Mouse (Mus musculus) megakaryocyte progenitor cell, adult 5-6 weeks (primary cell): ENCODE measurements around the gene Xrcc5. TPM values are rescaled to one million over a fixed set of nuclear protein-coding genes. Genes with fewer than 3 reads are reported as not detected.
A peak's percentile ranks its signal among the peaks of the same experiment; 100 is the strongest.

Source experiments
- ATAC-seq: replicated peaks from 2 replicates; pipeline ENCODE4 v1.8.0; 2016; ENCODE audit warnings: mild to moderate bottlenecking, moderate TSS enrichment, inconsistent platforms; ENCODE audit not compliant: poor library complexity
- total RNA-seq, 2 experiments: library from RNA; stranded (forward) in 1 of 2; stranded (reverse) in 1 of 2; fragments of 157-497, 149-512 nt in 1 of 2; fragments of 200-1000 nt in 1 of 2; gene quantifications; 2 replicates each; pipeline versions ENCODE4 v1.2.3 to v1.2.4; 2015 to 2017

Xrcc5 gene
- total RNA-seq, 2 experiments from 2014 or later, result 11.6 to 12.4 TPM

DNA sequence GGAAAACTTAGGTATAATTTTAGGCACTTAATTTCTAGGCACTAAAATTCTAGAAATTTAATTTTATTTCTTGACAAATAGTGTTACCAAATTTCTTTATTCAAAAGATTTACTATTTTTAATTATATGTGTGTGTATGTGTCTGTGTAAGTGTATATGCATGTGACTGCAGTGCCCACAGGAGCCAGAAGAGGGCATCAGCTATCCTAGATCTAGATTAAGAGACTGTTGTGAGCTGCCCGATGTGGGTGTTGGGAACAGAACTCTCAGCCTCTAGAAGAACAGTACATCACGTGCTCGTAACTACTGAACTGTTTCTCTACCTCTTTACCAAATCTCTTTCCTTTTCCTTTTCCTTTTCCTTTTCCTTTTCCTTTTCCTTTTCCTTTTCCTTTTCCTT is 73.3 kb downstream of the Xrcc5 start:
- no peak for ATAC-seq

DNA sequence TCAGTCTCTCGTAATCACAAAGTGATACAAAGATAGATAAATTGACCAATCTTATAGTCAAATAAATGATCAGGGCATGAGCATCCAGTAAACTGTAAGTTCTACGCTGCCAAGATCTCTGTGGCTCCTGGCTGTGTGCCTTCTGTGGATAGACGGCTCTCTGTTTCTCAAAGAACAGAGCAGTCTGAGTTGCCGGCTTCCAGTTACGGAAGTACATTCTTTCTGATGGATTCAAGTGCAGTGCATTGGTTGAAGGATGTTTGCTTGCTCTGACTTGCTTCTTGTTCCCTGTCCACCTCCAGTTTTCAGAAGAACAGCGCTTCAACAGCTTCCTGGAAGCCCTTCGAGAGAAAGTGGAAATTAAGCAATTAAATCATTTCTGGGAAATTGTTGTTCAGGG is 75.8 kb downstream of the Xrcc5 start:
- no peak for ATAC-seq

DNA sequence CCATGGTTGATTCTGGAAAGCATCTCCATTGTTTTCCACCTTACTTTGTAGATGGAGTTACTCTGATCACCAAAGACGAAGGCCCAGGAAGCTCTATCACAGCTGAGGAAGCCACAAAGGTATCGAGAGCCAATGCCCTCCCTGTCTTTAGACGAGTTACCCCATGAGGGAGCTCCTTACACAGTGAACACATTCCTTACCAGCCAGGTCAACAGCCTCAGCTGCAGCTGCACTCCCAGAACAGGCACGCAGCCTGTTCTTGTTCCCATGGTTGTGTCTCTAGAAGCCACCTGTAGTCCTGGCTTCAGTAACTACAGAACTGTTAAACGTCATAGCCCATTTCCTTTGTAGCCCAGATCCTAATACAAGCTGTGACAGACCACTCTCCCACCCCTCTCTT is 76.4 kb downstream of the Xrcc5 start:
- ATAC-seq, result no peak

DNA sequence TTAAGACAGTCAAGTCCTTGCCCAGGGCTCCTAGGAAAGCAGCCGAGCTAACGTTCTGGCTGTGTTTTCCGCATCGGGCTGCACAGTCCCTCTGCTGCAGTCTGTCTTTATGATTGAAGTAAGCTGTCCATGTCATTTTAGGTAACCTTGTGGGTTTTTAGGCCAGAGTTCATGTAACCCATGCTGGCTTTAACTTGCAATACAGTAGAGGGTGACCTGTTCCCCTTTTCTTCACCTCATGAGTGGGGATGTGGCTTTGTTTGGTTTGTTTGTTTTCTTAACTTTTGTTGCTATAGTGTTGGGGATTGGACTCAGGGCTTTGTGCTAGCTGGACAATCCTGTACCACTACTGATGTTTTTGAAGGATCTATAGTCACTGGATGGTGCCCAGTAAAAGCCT is 83.2 kb downstream of the Xrcc5 start:
- ATAC-seq, result peak; percentile 71

DNA sequence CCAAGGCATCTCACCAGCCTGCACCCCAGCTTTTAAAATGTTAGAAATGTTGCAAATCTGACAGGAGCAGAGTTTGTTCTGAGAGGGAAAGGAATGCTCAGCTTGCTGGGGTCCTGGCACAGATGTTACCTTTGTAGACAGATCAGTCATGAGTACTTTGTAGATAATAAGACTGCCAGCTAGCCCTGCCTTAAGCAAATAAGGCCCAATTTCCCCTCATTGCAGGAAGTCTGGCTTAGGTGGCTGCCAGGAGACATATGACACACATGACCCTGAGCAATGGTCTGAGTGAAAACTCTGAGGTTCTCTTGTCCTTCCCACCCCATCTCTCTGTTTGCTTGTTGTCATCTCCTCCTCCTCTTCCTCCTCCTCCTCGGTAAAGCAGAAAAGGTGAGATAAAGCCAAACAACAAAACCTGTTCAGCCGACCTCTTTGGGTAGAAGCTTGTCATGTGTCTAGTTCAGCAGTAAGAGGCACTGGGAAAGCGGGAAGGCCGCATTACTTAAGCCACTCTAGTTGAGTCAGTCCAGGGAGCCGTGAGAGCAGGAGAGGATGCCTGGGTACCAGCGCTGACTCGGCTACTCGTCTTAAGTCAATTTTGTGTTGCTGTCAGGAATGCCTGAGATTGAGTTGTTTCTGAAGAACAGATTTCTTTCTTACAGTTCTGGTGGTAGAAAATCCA is 92.6 kb downstream of the Xrcc5 start:
- no peak for ATAC-seq

DNA sequence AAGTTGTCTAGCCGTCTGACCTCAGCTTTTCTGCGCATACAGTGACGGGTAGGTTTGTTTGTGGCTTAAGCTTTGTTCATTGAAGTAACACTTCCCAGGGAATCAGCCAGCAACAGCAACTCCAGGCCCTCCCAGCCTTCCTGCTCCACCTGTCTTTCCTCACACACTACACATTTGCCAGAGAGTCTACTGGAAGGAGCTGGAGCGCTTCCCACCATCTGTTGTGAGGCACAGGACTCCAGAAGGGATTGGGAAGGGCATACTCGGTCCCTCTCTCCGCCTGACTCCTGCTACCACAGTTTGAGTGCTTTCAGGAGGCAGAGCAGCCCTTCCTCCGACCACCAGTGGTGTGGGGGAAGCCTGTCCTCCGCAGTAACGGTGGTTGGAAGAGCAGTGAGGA is 93.4 kb downstream of the Xrcc5 start:
- ATAC-seq, result no peak

DNA sequence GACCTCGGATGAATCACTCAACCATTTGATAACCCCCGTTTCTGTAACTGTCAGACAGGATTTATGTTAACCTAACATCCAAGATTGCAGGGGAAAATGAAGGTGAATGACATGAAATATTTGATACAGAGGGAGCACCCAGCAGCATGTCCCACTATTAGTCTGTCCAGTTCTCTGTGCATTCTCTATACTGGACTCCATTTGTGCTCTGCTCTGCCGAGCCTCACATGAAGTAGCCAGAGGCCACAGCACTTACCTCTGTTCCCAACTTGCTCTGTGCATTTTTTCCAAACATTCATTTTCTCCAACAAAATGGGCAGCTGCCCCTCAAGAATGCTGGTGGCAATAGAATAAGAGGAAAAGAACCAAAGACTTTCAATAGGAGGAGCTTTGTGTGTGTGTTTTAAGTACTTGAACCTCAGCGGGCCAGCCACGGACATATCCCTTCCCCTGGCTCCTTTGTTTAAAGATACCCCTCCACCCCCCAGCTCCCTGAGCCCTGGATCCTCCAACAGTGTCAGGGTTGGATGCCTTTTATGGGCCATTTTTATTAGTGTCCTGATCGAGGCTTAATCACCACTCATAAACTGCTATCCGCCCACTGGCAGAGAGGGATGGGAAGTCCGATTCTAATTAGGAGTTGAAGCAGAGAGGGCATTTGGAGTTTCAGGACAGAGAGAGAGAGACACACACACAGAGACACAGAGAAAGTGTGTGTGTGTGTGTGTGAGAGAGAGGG is 94.3 kb downstream of the Xrcc5 start:
- ATAC-seq, result no peak

DNA sequence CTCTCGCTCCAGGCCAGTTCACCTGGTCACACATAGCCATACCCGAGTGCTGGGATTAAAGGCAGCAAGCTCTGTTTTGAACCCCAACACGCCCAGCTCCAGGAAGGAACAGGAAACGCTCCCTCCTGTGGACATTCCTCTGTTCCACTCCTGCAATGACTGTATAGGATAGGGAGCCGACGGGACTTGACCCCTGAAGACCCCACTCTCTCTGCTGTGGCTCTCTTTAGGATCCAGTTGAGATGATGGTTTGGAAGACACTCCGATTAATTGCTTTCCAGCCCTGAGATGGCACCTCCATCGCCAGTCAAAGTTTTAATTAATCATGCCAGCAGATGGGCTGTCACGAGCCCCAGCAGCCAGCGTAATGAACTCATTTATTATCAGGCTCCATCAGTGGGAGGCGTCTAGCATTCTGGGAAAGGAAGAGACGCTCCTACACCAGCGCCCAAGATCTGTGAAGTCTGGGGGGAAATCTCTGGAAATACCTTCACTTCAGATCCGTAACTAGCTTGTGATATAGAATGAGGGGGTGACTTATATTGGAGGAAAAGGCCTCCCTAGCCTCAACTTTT is 99.4 kb downstream of the Xrcc5 start:
- no peak for ATAC-seq

DNA sequence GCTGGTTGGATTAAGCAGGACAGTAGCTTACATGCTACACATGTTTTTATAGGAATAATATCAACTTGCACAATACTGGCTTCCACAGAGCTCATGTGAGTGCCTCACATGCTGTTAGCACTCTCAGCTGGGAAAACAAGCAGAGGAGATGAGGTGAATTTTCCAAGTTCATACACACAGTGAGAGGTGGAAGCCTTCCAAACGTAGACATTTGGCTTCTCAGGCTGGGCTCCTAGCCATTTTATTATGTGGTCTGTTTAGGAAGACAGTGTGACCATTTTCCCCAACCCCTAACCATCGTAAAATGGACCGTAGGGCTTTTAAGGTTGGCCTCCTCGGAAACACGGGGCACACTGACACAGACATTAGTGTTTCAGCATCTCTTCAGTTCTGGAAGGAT is 102.7 kb downstream of the Xrcc5 start:
- ATAC-seq, result no peak

DNA sequence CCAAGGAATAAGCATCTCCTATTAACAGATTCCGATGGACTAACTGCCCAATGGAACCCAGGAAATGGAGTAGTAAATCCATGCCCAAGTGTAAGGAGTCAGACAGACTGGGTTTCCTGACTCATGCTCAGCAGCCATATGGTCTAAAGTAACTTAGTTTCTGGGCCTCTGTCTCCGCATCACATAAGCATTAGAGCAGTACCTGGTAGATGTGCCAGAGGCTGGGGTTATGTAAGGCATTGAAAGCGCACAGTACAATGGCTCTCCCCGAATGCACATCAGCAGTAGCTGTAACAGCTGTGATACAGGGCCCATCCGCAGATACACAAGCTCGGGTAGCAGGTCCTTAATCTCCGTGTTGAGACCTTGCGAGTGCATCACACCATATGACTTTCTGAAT is 103.9 kb downstream of the Xrcc5 start:
- no peak for ATAC-seq

DNA sequence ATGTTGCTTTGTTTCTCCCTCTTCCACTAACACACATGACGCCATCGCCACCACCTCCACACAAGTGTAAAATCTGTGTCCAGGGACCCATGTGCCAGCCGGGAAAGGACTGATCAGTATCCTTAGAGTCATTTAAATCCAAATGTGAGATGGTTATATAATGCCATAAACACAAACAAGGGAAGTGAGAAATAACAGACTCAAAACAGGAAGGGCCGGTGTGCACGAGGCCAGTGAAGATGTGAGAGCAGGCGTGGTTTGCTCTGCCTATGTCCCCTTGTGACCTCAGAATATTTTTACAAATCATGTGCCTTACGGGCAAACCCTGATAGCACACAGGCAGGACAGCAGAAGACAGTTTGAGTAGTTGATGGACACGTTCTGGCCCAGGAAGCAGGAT is 106.0 kb downstream of the Xrcc5 start:
- no peak for ATAC-seq

DNA sequence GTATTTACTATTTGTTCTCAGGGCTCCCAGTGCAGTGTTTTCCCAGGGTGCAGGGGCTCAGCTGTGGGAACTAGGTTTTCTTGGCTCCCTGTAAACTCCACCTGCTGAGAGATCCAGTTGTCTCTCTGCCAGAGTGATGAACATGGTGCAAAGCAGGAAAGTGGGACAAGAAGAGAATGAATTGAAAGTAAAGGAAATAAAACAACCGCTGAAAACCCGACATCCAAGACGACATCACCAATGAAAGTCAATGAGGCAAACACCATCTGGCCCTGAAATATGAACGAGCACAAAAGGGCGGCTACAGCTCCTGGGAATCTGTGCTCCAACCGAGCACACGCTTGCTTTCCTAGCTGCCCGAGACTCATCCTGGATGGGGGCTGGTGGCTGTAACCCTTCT is 106.9 kb downstream of the Xrcc5 start:
- no peak for ATAC-seq

DNA sequence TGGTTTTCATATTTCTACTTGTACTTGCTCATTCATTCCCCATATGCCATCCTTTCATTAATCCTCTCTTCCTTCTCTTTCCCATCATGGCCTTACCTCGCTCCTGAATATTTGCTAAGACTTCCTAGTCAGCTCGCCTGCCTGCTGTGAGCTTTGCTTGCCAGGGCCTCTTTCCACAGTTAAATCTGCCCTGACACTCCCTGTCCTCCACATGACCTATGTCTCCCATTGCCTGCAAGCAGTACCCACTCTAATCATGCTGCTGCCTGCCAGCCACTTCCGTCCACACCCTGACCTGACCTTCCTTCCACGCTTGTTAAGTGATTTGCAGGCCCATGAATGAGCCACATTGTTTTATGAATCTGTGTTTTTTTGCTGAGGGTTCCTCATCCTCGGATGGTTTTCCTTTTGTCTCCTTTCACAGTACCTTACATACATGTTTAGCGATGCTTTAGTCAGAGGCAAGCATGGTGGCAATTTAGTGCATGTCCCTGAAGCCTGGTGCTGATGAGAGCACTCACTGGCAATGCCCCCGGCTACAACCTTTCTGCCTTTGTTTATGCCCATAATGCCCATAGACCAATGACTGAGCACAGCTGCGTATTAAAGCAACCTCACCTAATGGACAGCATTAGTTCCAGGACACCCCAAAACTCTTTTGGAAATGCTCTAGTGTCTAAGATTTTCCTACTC is 107.5 kb downstream of the Xrcc5 start:
- no peak for ATAC-seq

DNA sequence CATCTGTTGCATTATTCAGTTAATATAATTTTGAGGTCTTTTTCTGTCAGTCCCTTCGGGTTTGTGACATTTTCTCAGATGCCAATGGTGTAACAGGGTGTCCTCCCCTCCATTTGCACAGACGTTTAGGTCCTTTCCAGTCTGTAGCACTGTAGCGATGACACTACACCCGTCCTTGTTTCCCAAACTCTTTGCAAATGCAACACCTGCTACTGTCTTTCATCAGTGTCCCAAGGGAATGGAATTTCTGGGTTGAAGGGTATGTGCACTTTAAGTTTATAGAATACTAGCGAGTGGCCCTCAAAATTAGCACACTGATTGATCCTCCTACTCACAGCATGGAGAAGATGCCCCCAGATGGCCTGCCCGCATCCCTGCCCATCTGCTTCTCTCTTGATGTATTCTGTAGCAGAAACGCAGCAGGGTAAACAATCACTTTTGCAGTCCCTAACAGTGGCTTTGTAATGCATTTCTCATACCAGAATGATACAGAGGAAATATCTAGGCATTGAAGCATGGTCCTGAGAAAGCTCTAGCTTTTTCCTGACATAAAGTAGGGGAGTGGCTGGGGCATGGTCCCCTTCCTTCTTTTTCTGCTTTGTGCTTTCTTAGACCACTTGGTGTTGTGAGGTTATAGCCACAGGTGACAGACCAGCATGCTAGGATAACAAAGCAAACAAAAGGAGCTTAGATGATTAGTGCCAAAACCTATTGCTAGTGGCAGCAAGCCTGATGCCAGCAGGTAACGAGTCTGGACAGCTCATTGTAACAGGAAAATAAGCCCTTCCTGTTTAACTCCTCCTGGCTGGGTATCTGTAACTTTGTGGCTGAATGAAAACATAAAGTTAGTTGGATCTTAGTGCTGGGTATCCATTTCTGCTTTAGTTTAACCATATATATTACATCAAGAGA is 111.8 kb downstream of the Xrcc5 start:
- no peak for ATAC-seq

DNA sequence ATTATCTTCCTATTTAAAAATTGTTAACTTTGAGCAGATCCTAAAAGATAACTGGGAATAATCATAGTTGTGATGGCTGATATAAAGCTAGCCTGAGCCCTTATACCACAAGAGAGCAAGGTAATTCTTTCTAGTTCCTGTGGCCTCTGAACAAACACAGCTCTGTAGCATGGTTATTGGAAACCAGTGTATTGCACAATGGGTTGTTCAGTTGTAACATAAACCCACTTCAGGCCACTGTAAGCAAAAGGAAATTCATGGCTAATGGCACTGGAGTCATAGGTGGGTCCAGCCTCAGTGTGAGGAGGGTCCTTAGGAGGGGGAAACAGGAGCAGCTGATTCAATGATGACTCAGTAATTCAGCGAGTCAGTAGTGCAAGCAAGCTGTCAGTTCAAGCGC is 113.0 kb downstream of the Xrcc5 start:
- peak; percentile 80 for ATAC-seq

DNA sequence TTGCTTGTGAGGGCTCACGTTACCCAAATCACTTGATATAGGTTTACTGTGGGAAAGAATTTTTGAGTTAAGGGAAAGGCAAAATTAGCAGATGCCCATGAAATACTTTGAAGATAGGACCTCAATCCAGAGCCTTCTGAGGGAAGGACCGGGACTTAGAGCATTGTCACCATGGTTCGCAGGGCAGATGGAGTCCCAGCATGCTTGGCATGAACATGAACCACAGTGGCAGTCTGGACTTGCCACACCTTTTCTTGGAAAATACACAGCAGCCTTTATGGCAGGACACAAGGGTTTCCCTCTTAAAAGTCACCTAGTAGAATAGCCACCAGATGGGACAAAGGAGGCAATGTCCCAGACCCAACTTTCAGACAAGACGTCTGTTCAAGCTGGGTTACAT is 114.9 kb downstream of the Xrcc5 start:
- ATAC-seq, result no peak

DNA sequence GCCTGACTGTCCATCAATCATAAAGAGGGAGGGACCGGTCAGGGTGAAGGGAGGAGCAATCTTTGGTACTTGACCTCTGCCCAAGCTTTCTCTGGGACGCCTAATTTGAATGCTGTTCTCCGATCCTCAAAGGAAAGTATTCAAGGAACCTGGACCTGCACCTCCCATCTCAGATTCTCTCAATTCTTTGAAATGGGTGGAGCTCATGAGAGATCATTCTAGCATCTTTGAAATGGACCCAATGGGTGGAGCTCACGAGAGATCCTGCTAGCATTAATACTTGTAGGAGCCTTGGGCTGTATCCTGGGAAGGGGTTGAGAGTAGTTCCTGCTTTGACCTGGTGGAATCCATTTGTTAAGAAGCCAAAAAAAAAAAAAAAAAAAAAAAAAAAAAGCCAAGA is 119.2 kb downstream of the Xrcc5 start:
- ATAC-seq, result no peak

DNA sequence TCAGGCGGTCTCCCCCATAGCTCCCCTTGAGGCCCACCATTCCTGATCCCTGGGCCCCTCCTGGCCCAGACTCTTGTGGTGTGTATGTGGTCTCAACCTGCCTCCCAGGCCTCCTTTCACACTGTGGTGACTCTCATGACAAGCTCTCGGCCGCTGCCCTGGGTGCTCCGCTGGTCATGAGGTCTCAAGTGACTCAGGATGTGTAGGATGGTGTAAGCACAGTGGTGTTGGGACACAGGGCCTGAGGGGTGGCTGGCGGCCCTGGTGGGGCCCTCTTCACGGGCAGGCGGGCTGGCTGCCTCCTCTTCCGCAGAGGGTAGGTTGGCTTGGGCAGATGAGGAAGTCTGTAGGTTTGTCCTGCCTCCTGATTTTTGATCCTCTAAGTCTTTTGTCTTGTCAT is 121.3 kb downstream of the Xrcc5 start:
- peak; percentile 93 for ATAC-seq

DNA sequence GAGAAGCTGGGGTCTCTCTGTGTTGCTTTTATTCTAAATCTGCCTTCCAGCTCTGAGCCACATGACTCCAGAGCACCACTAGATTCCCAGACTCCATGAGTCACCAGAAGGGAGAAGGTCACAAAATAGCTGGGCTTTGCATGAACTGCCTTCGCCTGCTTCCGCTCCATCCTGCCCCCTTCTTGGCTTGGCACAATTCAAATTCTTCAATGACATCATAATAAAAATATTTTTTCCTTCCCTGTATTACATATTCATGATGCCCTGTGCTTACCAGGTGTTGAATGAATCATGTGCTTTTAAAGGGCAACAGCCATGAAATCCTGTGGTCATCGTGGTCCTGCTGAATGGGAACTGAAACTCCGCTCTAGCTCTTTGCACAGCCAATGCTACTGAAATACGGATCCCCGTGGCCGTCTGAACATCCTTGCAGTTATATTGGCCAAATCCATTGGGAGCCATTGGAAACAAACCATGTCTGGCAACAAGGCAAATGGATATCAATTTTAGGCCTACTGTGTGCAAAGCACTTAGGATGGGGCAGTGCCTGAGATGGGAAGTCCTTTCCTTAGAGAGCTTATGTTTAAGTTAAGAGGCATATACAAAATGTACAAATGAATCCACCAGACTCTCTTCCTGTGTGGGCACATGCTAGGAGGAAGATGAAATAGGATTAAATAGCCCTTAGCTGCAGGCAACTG is 122.0 kb downstream of the Xrcc5 start:
- peak; percentile 79 for ATAC-seq

DNA sequence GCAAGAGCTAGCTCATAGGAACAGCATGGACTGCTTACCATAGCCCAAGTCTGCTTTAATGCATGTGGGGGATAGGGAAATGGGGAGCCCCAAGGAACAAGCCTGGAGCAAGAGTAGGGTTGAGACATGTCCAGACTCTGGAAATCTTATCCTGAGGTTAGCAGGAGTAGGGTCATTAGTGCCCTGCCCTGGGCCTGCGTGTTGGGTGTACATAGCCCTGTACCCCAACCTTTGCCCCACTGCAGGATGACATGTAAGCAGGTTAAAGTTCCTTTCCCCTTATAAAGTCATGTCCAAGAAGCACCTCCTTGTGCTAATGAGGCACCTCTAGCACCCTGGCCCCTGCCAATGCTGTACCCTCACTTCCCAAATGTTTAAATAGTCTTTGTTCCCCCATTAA is 125.4 kb downstream of the Xrcc5 start:
- ATAC-seq, result no peak
